Mouse (Mus musculus) kidney, embryonic 16.5 days (tissue): ENCODE data around the gene Serp2. TPM values are rescaled to one million over a fixed set of nuclear protein-coding genes. Genes with fewer than 3 reads are reported as not detected.

ENCODE experiments used
- ATAC-seq: fragments of 200-750 bp; cut with Nextera tagmentation; 2 replicates; pipeline ENCODE4 v1.8.0; 2017; ENCODE audit warnings: moderate TSS enrichment; ENCODE audit not compliant: low FRiP score, low TSS enrichment
- H3K27ac ChIP-seq: fragments of 300-500 bp; sonication (generic); 2 replicates; pipeline ENCODE4 v1.5.1; 2014; ENCODE audit warnings: low read length
- H3K27me3 ChIP-seq: fragments of 300-500 bp; sonication (generic); 2 replicates; pipeline ENCODE4 v1.6.1; 2014; ENCODE audit warnings: low read length, control low read depth, mixed read lengths; ENCODE audit not compliant: insufficient read depth
- H3K36me3 ChIP-seq: fragments of 300-500 bp; sonication (generic); 2 replicates; pipeline ENCODE4 v1.6.1; 2014; ENCODE audit warnings: low read length, control low read depth, mixed read lengths; ENCODE audit not compliant: insufficient read depth
- H3K4me1 ChIP-seq: fragments of 300-500 bp; sonication (generic); 2 replicates; pipeline ENCODE4 v1.6.1; 2014; ENCODE audit warnings: low read length, control low read depth, mixed read lengths; ENCODE audit not compliant: insufficient read depth
- H3K4me2 ChIP-seq: fragments of 300-500 bp; sonication (generic); replicated peaks from 2 replicates; pipeline ENCODE4 v1.6.1; 2014; ENCODE audit warnings: low read depth, low read length
- H3K4me3 ChIP-seq: fragments of 300-500 bp; sonication (generic); 2 replicates; pipeline ENCODE4 v1.5.1; 2014; ENCODE audit warnings: mild to moderate bottlenecking, low read length
- H3K9ac ChIP-seq: fragments of 300-500 bp; sonication (generic); replicated peaks from 2 replicates; pipeline ENCODE4 v1.6.1; 2014; ENCODE audit warnings: low read length
- H3K9me3 ChIP-seq: fragments of 300-500 bp; sonication (generic); 2 replicates; pipeline ENCODE4 v1.6.1; 2016; ENCODE audit warnings: low read length, control low read depth
- WGBS: fragments of 180-500 bp; shearing (Covaris S2); extraction: QIAGEN DNeasy Blood & Tissue Kit; methylation state at CpG from one replicate; pipeline ENCODE4 v1.1.7; 2014; 5-methylcytosine and 5-hydroxymethylcytosine counted together
- polyA plus RNA-seq: library from polyadenylated mRNA; unstranded; fragments of >200 nt; fragmentation: Nextera tagmentation; extraction: Ambion mirVana; gene quantifications from 2 replicates; pipeline ENCODE4 v1.2.1, GENCODE M21; 2015

The Serp2 gene
- polyA plus RNA-seq, 1 experiment from 2014 or later, result 10.0 TPM

- peaks cover 17% of the 10 kb centered on the region for H3K4me1 ChIP-seq
- no peaks in the 10 kb centered on the region for H3K9me3 ChIP-seq
- no peak overlapping the region for H3K4me3 ChIP-seq
- no peaks in the 10 kb centered on the region for H3K36me3 ChIP-seq
- H3K27me3 ChIP-seq, result no peaks in the 10 kb centered on the region
- ATAC-seq, result no peak
- no peak overlapping the region for H3K27ac ChIP-seq
- no peak overlapping the region for H3K4me2 ChIP-seq
- no peak overlapping the region for H3K9ac ChIP-seq
- 73% methylated on average over 6 of the region's 6 CpGs for WGBS
Observed at GRCm38 (mm10) chr14:76594351-76594885, 37.7 kb upstream of the Serp2 start.

GRCm38 (mm10) chr14:76593630-76594193, 37.0 kb upstream of the Serp2 start:
- no peak for ATAC-seq
- H3K4me2 ChIP-seq, result no peak overlapping the region
- no peaks in the 10 kb centered on the region for H3K36me3 ChIP-seq
- peaks cover 12% of the 10 kb centered on the region for H3K4me1 ChIP-seq
- no peak overlapping the region for H3K9ac ChIP-seq
- no peak overlapping the region for H3K27ac ChIP-seq
- H3K27me3 ChIP-seq, result no peaks in the 10 kb centered on the region
- H3K4me3 ChIP-seq, result no peak overlapping the region
- no peaks in the 10 kb centered on the region for H3K9me3 ChIP-seq
- WGBS, result 89% methylated on average over 15 of the region's 15 CpGs

GRCm38 (mm10) chr14:76592721-76593120, 36.0 kb upstream of the Serp2 start:
- Histone ChIP-seq H3K27ac (no peak overlapping the region), H3K4me1 (peaks cover 2% of the 10 kb centered on the region), H3K4me3 (no peak overlapping the region), H3K9me3 (no peaks in the 10 kb centered on the region), H3K27me3 (no peaks in the 10 kb centered on the region), H3K9ac (no peak overlapping the region), H3K4me2 (no peak overlapping the region), H3K36me3 (no peaks in the 10 kb centered on the region)
- no peak for ATAC-seq
- WGBS, result 92% methylated on average over 12 of the region's 12 CpGs

- Histone ChIP-seq H3K9ac (no peak overlapping the region), H3K27me3 (no peaks in the 10 kb centered on the region), H3K27ac (no peak overlapping the region), H3K4me3 (no peak overlapping the region), H3K4me2 (no peak overlapping the region), H3K4me1 (no peaks in the 10 kb centered on the region; the same call in 1 of the 2 replicates), H3K36me3 (no peaks in the 10 kb centered on the region), H3K9me3 (no peaks in the 10 kb centered on the region)
- 75% methylated on average over 6 of the region's 6 CpGs for WGBS
- ATAC-seq, result no peak
Observed at GRCm38 (mm10) chr14:76592090-76592489, 35.4 kb upstream of the Serp2 start.

- no peak overlapping the region for H3K9ac ChIP-seq
- no peak for ATAC-seq
- no peak overlapping the region for H3K27ac ChIP-seq
- no peak overlapping the region for H3K4me2 ChIP-seq
- WGBS, result 72% methylated on average over 7 of the region's 7 CpGs
- H3K4me1 ChIP-seq, result peaks cover 6% of the 10 kb centered on the region
- H3K27me3 ChIP-seq, result no peaks in the 10 kb centered on the region
- H3K36me3 ChIP-seq, result no peaks in the 10 kb centered on the region
- no peak overlapping the region for H3K4me3 ChIP-seq
- H3K9me3 ChIP-seq, result no peaks in the 10 kb centered on the region
Observed at GRCm38 (mm10) chr14:76590134-76590533, 33.4 kb upstream of the Serp2 start.

GRCm38 (mm10) chr14:76589671-76590070, 33.0 kb upstream of the Serp2 start:
- no peaks in the 10 kb centered on the region for H3K27me3 ChIP-seq
- no peak overlapping the region for H3K9ac ChIP-seq
- no peak for ATAC-seq
- H3K4me1 ChIP-seq, result peaks cover 6% of the 10 kb centered on the region
- H3K4me2 ChIP-seq, result no peak overlapping the region
- H3K36me3 ChIP-seq, result no peaks in the 10 kb centered on the region
- no peaks in the 10 kb centered on the region for H3K9me3 ChIP-seq
- H3K4me3 ChIP-seq, result no peak overlapping the region
- WGBS, result 70% methylated on average over 1 of the region's 1 CpGs
- H3K27ac ChIP-seq, result no peak overlapping the region

GRCm38 (mm10) chr14:76585831-76586405, 29.2 kb upstream of the Serp2 start:
- 35% methylated on average over 13 of the region's 13 CpGs for WGBS
- H3K36me3 ChIP-seq, result no peaks in the 10 kb centered on the region
- H3K4me3 ChIP-seq, result no peak overlapping the region
- H3K27ac ChIP-seq, result no peak overlapping the region
- peak overlapping the region; percentile 35 for H3K4me2 ChIP-seq
- H3K9ac ChIP-seq, result no peak overlapping the region
- ATAC-seq, result no peak
- H3K9me3 ChIP-seq, result no peaks in the 10 kb centered on the region
- H3K27me3 ChIP-seq, result no peaks in the 10 kb centered on the region
- H3K4me1 ChIP-seq, result peaks cover 6% of the 10 kb centered on the region

GRCm38 (mm10) chr14:76583985-76584384, 27.3 kb upstream of the Serp2 start:
- Histone ChIP-seq H3K36me3 (no peaks in the 10 kb centered on the region), H3K4me1 (peaks cover 11% of the 10 kb centered on the region; the same call in 1 of the 2 replicates), H3K4me3 (no peak overlapping the region), H3K9ac (no peak overlapping the region), H3K27me3 (no peaks in the 10 kb centered on the region), H3K27ac (no peak overlapping the region), H3K4me2 (no peak overlapping the region), H3K9me3 (no peaks in the 10 kb centered on the region)
- WGBS, result 68% methylated on average over 7 of the region's 7 CpGs
- ATAC-seq, result peak; percentile 69

GRCm38 (mm10) chr14:76581974-76582922, 25.6 kb upstream of the Serp2 start:
- H3K4me2 ChIP-seq, result no peak overlapping the region
- H3K27ac ChIP-seq, result no peak overlapping the region
- ATAC-seq, result no peak; the same call in 1 of the 2 replicates
- H3K4me1 ChIP-seq, result peaks cover 11% of the 10 kb centered on the region; the same call in 1 of the 2 replicates
- 53% methylated on average over 6 of the region's 6 CpGs for WGBS
- H3K27me3 ChIP-seq, result no peaks in the 10 kb centered on the region
- no peaks in the 10 kb centered on the region for H3K9me3 ChIP-seq
- H3K9ac ChIP-seq, result no peak overlapping the region
- no peaks in the 10 kb centered on the region for H3K36me3 ChIP-seq
- no peak overlapping the region for H3K4me3 ChIP-seq
